Mouse (Mus musculus): ENCODE results near the gene Ppox. TPM values are rescaled to one million over a fixed set of nuclear protein-coding genes. Genes with fewer than 3 reads are reported as not detected.
A peak's percentile ranks its signal among the peaks of the same experiment; 100 is the strongest.

The Ppox gene
- polyA plus RNA-seq, 1 experiment from 2014 or later = 64.9 TPM

GRCm38 (mm10) chr1:171285096-171285892 is 4.3 kb upstream of the Ppox start:
- H3K9me3 ChIP-seq = no peaks in the 10 kb centered on the region
- H3K9ac ChIP-seq = peak overlapping the region; percentile 36; the same call in 1 of the 2 replicates
- H3K27ac ChIP-seq = no peak overlapping the region
- H3K4me1 ChIP-seq = peaks cover 38% of the 10 kb centered on the region
- H3K27me3 ChIP-seq = no peaks in the 10 kb centered on the region
- peaks cover 65% of the 10 kb centered on the region for H3K36me3 ChIP-seq
- H3K4me2 ChIP-seq = no peak overlapping the region
- H3K4me3 ChIP-seq = no peak overlapping the region
- WGBS = 87% methylated on average over 20 of the region's 20 CpGs
- no peak for ATAC-seq (ENCODE audit: insufficient number of reproducible peaks, insufficient read depth, low FRiP score, low TSS enrichment, low read depth)

DNA sequence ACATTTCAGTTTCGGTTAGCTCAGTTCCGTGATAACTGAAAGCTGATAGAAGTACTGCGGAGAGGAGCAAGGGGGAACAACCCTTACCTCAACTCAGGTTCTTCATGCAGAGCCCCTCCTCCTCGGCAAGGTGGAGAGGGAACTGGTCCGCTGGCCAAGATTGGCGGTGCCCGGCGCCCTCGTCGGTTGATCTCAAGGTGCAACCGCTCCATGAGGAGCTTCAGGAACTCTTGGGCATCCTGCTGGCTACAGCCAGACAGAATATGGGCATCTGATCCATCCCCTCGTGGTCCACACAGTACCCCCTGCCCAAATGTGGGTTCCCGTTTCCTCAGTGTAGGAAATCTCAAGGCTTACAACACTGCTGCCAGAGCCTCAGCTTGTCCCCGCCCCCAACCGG is 3.5 kb upstream of the Ppox start:
- Histone ChIP-seq H3K4me1 (peaks cover 46% of the 10 kb centered on the region), H3K36me3 (peaks cover 59% of the 10 kb centered on the region), H3K27me3 (no peaks in the 10 kb centered on the region), H3K4me2 (no peak overlapping the region), H3K4me3 (no peak overlapping the region), H3K9ac (0 out of 2 replicates have a peak overlapping the region, but pooled peaks have one; percentile 36), H3K27ac (no peak overlapping the region), H3K9me3 (no peaks in the 10 kb centered on the region)
- ATAC-seq (ENCODE audit: insufficient number of reproducible peaks, insufficient read depth, low FRiP score, low TSS enrichment, low read depth) = no peak
- WGBS = 89% methylated on average over 15 of the region's 15 CpGs

DNA sequence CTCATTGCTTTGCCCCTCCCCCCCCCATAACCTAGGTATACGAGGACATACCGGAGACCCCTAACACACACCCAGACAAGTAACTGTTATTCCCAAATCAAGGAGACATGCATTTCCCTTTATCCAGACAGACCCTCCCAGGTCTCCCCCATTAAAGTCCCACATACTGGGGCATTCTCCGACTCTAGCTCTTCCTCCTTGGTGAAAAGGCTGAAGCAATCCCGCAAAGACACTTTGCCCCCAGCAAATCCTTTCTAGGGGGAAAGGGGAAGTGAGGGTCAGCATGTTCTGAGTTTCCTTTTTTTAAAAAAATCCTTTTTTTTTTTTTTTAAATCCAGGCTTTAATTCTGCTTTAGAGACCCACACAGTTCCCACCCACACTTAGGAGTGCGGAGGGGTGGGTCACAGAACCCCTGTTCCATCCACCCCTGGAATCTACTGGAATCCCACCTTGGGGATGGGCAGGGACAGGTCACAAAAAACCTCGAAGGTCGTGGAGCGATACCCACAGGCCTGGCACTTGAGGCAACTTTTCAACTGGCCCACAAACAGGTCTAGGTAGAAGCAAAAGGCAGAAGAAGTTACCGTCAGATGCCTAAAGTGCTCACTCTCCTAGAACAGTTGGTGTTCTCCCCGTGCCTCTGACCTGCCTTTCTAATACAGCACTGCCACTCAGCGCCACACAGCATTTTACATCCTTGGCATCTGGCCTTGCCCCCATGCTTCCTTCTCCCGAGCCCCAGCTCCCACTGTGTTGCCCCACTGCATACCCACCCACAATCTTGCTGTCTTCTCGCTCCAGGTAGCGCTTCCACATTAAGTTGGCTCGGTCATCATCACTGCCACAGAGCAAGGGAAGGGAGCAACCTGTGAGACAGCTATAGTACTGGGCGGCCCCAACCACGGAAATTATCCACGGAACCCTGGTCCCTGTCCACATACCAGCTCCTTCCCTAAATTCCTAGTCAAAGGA is 2.5 kb upstream of the Ppox start:
- Histone ChIP-seq H3K27me3 (no peaks in the 10 kb centered on the region), H3K4me2 (no peak overlapping the region), H3K4me3 (no peak overlapping the region), H3K36me3 (peaks cover 49% of the 10 kb centered on the region), H3K27ac (no peak overlapping the region), H3K9ac (no peak overlapping the region), H3K4me1 (peaks cover 44% of the 10 kb centered on the region), H3K9me3 (no peaks in the 10 kb centered on the region)
- WGBS = 90% methylated on average over 18 of the region's 18 CpGs
- no peak for ATAC-seq (ENCODE audit: insufficient number of reproducible peaks, insufficient read depth, low FRiP score, low TSS enrichment, low read depth)

DNA sequence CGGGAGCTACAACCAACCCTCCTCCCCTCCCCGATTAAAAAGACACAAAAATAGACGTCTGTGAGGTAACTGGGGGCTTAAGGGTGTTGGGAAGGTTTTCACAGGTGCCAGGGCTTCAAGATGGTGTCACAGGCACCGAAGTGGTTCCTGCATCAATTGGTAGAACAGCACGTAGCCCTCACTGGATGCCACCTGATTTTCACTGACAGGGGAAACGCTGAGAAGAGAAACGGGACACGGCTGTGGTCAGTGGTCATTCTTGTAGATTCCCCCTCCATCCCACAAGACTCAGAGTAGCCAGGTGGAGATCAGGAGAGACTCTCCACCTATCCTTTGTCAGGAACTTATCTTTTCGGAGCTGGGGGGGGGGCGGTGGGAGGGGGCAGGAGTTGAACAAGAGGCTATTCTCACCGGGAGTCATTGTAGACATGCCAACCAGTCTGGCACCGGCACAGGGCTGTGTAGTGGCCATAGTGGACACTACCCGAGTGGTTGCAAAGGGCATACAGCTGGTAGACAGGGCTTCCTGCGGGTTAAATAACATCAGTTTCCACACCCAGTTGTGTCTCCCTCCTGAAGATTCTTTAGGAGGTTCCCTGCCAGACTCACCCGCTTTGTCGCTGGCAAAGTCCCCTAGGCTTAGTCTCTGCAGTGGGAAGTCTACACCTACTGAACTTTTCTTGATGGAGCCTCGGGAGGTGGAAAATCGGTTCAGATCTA is 1.3 kb upstream of the Ppox start:
- Histone ChIP-seq H3K9me3 (no peaks in the 10 kb centered on the region), H3K27me3 (no peaks in the 10 kb centered on the region), H3K4me3 (no peak overlapping the region), H3K36me3 (peaks cover 59% of the 10 kb centered on the region), H3K4me1 (peaks cover 38% of the 10 kb centered on the region), H3K4me2 (peak overlapping the region; percentile 92), H3K9ac (peak overlapping the region; percentile 78), H3K27ac (peak overlapping the region; percentile 24; the same call in 1 of the 2 replicates)
- WGBS = 79% methylated on average over 18 of the region's 18 CpGs
- no peak for ATAC-seq (ENCODE audit: insufficient number of reproducible peaks, insufficient read depth, low FRiP score, low TSS enrichment, low read depth)

DNA sequence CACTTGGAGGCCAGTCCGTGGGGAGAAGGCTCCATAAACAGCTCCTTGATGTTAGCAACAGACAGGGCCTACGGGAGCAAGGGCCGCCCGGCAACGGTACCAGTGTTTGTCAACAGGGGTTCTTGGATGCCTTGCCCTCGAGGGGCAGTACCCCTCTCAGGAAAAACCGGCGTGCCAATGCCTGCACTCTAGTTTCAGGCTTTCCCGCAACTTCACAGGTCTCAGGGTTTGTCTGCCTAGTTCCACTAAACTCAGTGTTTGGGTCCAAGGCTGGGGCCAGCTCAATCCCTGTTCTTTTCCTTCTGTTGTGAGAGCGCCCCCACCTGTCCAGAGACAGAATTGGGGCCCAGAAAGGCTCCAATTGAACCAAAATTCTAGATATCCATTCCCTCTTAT is 540 bp upstream of the Ppox start:
- Histone ChIP-seq H3K36me3 (peaks cover 64% of the 10 kb centered on the region), H3K27ac (peak overlapping the region; percentile 86), H3K4me2 (peak overlapping the region; percentile 92), H3K4me3 (peak overlapping the region; percentile 68), H3K4me1 (peaks cover 30% of the 10 kb centered on the region), H3K27me3 (no peaks in the 10 kb centered on the region), H3K9ac (peak overlapping the region; percentile 78), H3K9me3 (no peaks in the 10 kb centered on the region)
- peak; percentile 20 for ATAC-seq (ENCODE audit: insufficient number of reproducible peaks, insufficient read depth, low FRiP score, low TSS enrichment, low read depth)
- WGBS = under 1% methylated on average over 10 of the region's 10 CpGs

GRCm38 (mm10) chr1:171280250-171280915 is 603 bp downstream of the Ppox start:
- Histone ChIP-seq H3K4me2 (peak overlapping the region; percentile 92), H3K27ac (peak overlapping the region; percentile 23; the same call in 1 of the 2 replicates), H3K9me3 (no peaks in the 10 kb centered on the region), H3K9ac (peak overlapping the region; percentile 89), H3K4me1 (peaks cover 19% of the 10 kb centered on the region), H3K4me3 (peak overlapping the region; percentile 68), H3K36me3 (peaks cover 64% of the 10 kb centered on the region), H3K27me3 (no peaks in the 10 kb centered on the region)
- no peak; the same call in 1 of the 2 replicates for ATAC-seq (ENCODE audit: insufficient number of reproducible peaks, insufficient read depth, low FRiP score, low TSS enrichment, low read depth)
- under 1% methylated on average over 25 of the region's 25 CpGs for WGBS

GRCm38 (mm10) chr1:171279721-171280120 is 1.3 kb downstream of the Ppox start:
- no peaks in the 10 kb centered on the region for H3K27me3 ChIP-seq
- H3K4me1 ChIP-seq = peaks cover 18% of the 10 kb centered on the region
- 63% methylated on average over 5 of the region's 5 CpGs for WGBS
- no peaks in the 10 kb centered on the region for H3K9me3 ChIP-seq
- peaks cover 64% of the 10 kb centered on the region for H3K36me3 ChIP-seq
- H3K9ac ChIP-seq = peak overlapping the region; percentile 89
- ATAC-seq (ENCODE audit: insufficient number of reproducible peaks, insufficient read depth, low FRiP score, low TSS enrichment, low read depth) = no peak
- no peak overlapping the region for H3K27ac ChIP-seq
- peak overlapping the region; percentile 68 for H3K4me3 ChIP-seq
- H3K4me2 ChIP-seq = peak overlapping the region; percentile 92

- Histone ChIP-seq H3K9ac (peak overlapping the region; percentile 89), H3K27ac (no peak overlapping the region), H3K4me3 (no peak overlapping the region), H3K36me3 (peaks cover 64% of the 10 kb centered on the region), H3K4me2 (peak overlapping the region; percentile 92), H3K27me3 (no peaks in the 10 kb centered on the region), H3K9me3 (no peaks in the 10 kb centered on the region), H3K4me1 (peaks cover 18% of the 10 kb centered on the region)
- WGBS = 85% methylated on average over 14 of the region's 14 CpGs
- ATAC-seq (ENCODE audit: insufficient number of reproducible peaks, insufficient read depth, low FRiP score, low TSS enrichment, low read depth) = no peak
These were observed 1.8 kb downstream of the Ppox start for GRCm38 (mm10) chr1:171279012-171279705.

GRCm38 (mm10) chr1:171278436-171278835 is 2.5 kb downstream of the Ppox start:
- Histone ChIP-seq H3K4me1 (peaks cover 18% of the 10 kb centered on the region), H3K36me3 (peaks cover 65% of the 10 kb centered on the region), H3K9me3 (no peaks in the 10 kb centered on the region), H3K27me3 (no peaks in the 10 kb centered on the region), H3K4me3 (no peak overlapping the region), H3K9ac (no peak overlapping the region), H3K27ac (no peak overlapping the region), H3K4me2 (no peak overlapping the region)
- no peak for ATAC-seq (ENCODE audit: insufficient number of reproducible peaks, insufficient read depth, low FRiP score, low TSS enrichment, low read depth)
- 90% methylated on average over 8 of the region's 8 CpGs for WGBS

DNA sequence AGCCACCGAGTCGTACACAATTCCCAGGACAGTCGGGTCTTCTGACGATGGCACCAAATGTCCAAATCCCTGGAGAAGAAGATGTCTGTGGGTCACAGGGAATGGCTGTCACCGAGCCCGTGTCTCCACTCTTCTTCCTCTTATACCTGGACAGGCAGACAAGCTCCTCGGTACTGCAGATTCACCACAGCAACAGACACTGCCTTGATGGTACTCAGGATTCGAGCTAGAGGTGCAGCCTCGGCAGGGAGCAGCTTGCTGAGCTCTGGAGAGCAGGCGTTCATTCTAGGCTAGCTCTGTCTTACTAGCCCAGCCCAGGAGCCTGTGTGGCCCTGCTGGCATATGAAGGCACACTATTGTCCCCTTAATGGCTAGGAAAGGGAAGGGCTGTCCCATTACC is 3.2 kb downstream of the Ppox start:
- Histone ChIP-seq H3K4me1 (peaks cover 18% of the 10 kb centered on the region), H3K27me3 (no peaks in the 10 kb centered on the region), H3K9ac (no peak overlapping the region), H3K4me3 (no peak overlapping the region), H3K36me3 (peaks cover 65% of the 10 kb centered on the region), H3K4me2 (no peak overlapping the region), H3K9me3 (no peaks in the 10 kb centered on the region), H3K27ac (no peak overlapping the region)
- no peak for ATAC-seq (ENCODE audit: insufficient number of reproducible peaks, insufficient read depth, low FRiP score, low TSS enrichment, low read depth)
- WGBS = 84% methylated on average over 10 of the region's 10 CpGs

Data from embryonic facial prominence, embryonic 13.5 days (tissue).